Mouse (Mus musculus): ENCODE measurements around the gene Vwa7. TPM values are rescaled to one million over a fixed set of nuclear protein-coding genes. Genes with fewer than 3 reads are reported as not detected.

Gene Vwa7
- polyA plus RNA-seq, 1 experiment from 2014 or later, result 0.20 TPM

- peak overlapping the region; percentile 27 for H3K4me3 ChIP-seq (replicated peaks)
- no peak overlapping the region for H3K9ac ChIP-seq (replicated peaks)
- peak overlapping the region; percentile 50 for H3K4me2 ChIP-seq (replicated peaks)
- peaks cover 30% of the 10 kb centered on the region for H3K36me3 ChIP-seq
- peaks cover 41% of the 10 kb centered on the region for H3K4me1 ChIP-seq (replicated peaks)
- ATAC-seq, result no peak
- WGBS, result 34% methylated on average over 10 of the region's 10 CpGs
- H3K27me3 ChIP-seq, result peaks cover 45% of the 10 kb centered on the region
- H3K27ac ChIP-seq, result no peak overlapping the region
- H3K9me3 ChIP-seq, result no peaks in the 10 kb centered on the region
Measured at GRCm38 (mm10) chr17:35064378-35064877, 48.0 kb downstream of the Vwa7 start.

GRCm38 (mm10) chr17:35064951-35065947 lies 48.9 kb downstream of the Vwa7 start, which contains the start of gene Ly6g6c:
Gene Ly6g6c, plus strand, starts transcription at chr17:35065388.
- ATAC-seq, result peak; percentile 25; the same call in 1 of the 2 replicates
- H3K27ac ChIP-seq, result no peak within 1 kb of the TSS
- peaks cover 45% of the 10 kb centered on the region for H3K27me3 ChIP-seq
- H3K4me3 ChIP-seq (replicated peaks), result peak within 1 kb of the TSS; percentile 27
- 2% methylated on average over 48 of the region's 48 CpGs for WGBS
- no peaks in the 10 kb centered on the region for H3K9me3 ChIP-seq
- H3K9ac ChIP-seq (replicated peaks), result peak within 1 kb of the TSS; percentile 48
- peaks cover 30% of the 10 kb centered on the region for H3K36me3 ChIP-seq
- H3K4me1 ChIP-seq (replicated peaks), result peaks cover 35% of the 10 kb centered on the region
- peak within 1 kb of the TSS; percentile 50 for H3K4me2 ChIP-seq (replicated peaks)

- Histone ChIP-seq H3K4me3 (replicated peaks) (peak within 1 kb of the TSS; percentile 27), H3K36me3 (peaks cover 23% of the 10 kb centered on the region), H3K4me1 (replicated peaks) (peaks cover 27% of the 10 kb centered on the region), H3K27me3 (peaks cover 45% of the 10 kb centered on the region), H3K4me2 (replicated peaks) (peak within 1 kb of the TSS; percentile 50), H3K9ac (replicated peaks) (peak within 1 kb of the TSS; percentile 48), H3K27ac (no peak within 1 kb of the TSS), H3K9me3 (no peaks in the 10 kb centered on the region)
- WGBS, result 45% methylated on average over 10 of the region's 10 CpGs
- ATAC-seq, result no peak
Measured at GRCm38 (mm10) chr17:35066084-35066483, 49.7 kb downstream of the Vwa7 start, which contains the start of gene Mpig6b. Gene Mpig6b, minus strand, starts transcription at chr17:35066184.

- Histone ChIP-seq H3K4me1 (replicated peaks) (peaks cover 20% of the 10 kb centered on the region), H3K27me3 (peaks cover 39% of the 10 kb centered on the region), H3K27ac (no peak overlapping the region), H3K9ac (replicated peaks) (no peak overlapping the region), H3K4me3 (replicated peaks) (no peak overlapping the region), H3K4me2 (replicated peaks) (no peak overlapping the region), H3K9me3 (no peaks in the 10 kb centered on the region), H3K36me3 (peaks cover 4% of the 10 kb centered on the region; the same call in 1 of the 2 replicates)
- 88% methylated on average over 17 of the region's 17 CpGs for WGBS
- no peak for ATAC-seq
Measured at GRCm38 (mm10) chr17:35068213-35068914, 52.0 kb downstream of the Vwa7 start.

- no peaks in the 10 kb centered on the region for H3K36me3 ChIP-seq
- H3K9me3 ChIP-seq, result no peaks in the 10 kb centered on the region
- 64% methylated on average over 6 of the region's 6 CpGs for WGBS
- H3K27ac ChIP-seq, result no peak overlapping the region
- peaks cover 20% of the 10 kb centered on the region for H3K27me3 ChIP-seq
- peaks cover 4% of the 10 kb centered on the region for H3K4me1 ChIP-seq (replicated peaks)
- no peak overlapping the region for H3K9ac ChIP-seq (replicated peaks)
- no peak for ATAC-seq
- no peak overlapping the region for H3K4me2 ChIP-seq (replicated peaks)
- H3K4me3 ChIP-seq (replicated peaks), result no peak overlapping the region
Measured at GRCm38 (mm10) chr17:35070556-35071229, 54.3 kb downstream of the Vwa7 start.

- H3K4me2 ChIP-seq (replicated peaks), result no peak overlapping the region
- no peak overlapping the region for H3K9ac ChIP-seq (replicated peaks)
- peaks cover 2% of the 10 kb centered on the region; the same call in 1 of the 2 replicates for H3K4me1 ChIP-seq (replicated peaks)
- no peaks in the 10 kb centered on the region for H3K36me3 ChIP-seq
- no peak overlapping the region for H3K27ac ChIP-seq
- ATAC-seq, result no peak
- no peak overlapping the region for H3K4me3 ChIP-seq (replicated peaks)
- H3K27me3 ChIP-seq, result peaks cover 12% of the 10 kb centered on the region
- no peaks in the 10 kb centered on the region for H3K9me3 ChIP-seq
- 88% methylated on average over 9 of the region's 9 CpGs for WGBS
Measured at GRCm38 (mm10) chr17:35071454-35071853, 55.1 kb downstream of the Vwa7 start.

GRCm38 (mm10) chr17:35074097-35074496 lies 57.7 kb downstream of the Vwa7 start:
- no peak for ATAC-seq
- H3K27me3 ChIP-seq, result 0 out of 2 replicates have a peak, but pooled peaks cover 3% of the 10 kb centered on the region
- H3K4me1 ChIP-seq (replicated peaks), result peaks cover 20% of the 10 kb centered on the region
- H3K36me3 ChIP-seq, result no peaks in the 10 kb centered on the region
- H3K9me3 ChIP-seq, result no peaks in the 10 kb centered on the region
- no peak overlapping the region for H3K4me3 ChIP-seq (replicated peaks)
- 56% methylated on average over 17 of the region's 17 CpGs for WGBS
- no peak overlapping the region for H3K4me2 ChIP-seq (replicated peaks)
- no peak overlapping the region for H3K9ac ChIP-seq (replicated peaks)
- no peak overlapping the region for H3K27ac ChIP-seq

Other genes starting within 250 kb of the Vwa7 start
- gene Cyp21a1, start 212.0 kb upstream of the Vwa7 start, polyA plus RNA-seq (2015; fragmentation: Nextera tagmentation; extraction: Ambion mirVana), result not detected in 2 replicates
- gene Stk19, start 179.6 kb upstream of the Vwa7 start, polyA plus RNA-seq (2015; fragmentation: Nextera tagmentation; extraction: Ambion mirVana), result 38.5 and 40.5 TPM in 2 replicates
- gene Dxo, start 179.6 kb upstream of the Vwa7 start, polyA plus RNA-seq (2015; fragmentation: Nextera tagmentation; extraction: Ambion mirVana), result 74.7 and 76.1 TPM in 2 replicates
- gene Skiv2l, start 166.4 kb upstream of the Vwa7 start, polyA plus RNA-seq (2015; fragmentation: Nextera tagmentation; extraction: Ambion mirVana), result 59.3 and 61.3 TPM in 2 replicates
- gene Nelfe, start 166.2 kb upstream of the Vwa7 start, polyA plus RNA-seq (2015; fragmentation: Nextera tagmentation; extraction: Ambion mirVana), result 95.0 and 100 TPM in 2 replicates
- gene Cfb, start 154.1 kb upstream of the Vwa7 start, polyA plus RNA-seq (2015; fragmentation: Nextera tagmentation; extraction: Ambion mirVana), result 1.7 and 2.2 TPM in 2 replicates
- 13.2 and 16.3 TPM in 2 replicates for gene Zbtb12, start 137.1 kb upstream of the Vwa7 start, polyA plus RNA-seq (2015; fragmentation: Nextera tagmentation; extraction: Ambion mirVana)
- gene Gm20547, start 134.5 kb upstream of the Vwa7 start, polyA plus RNA-seq (2015; fragmentation: Nextera tagmentation; extraction: Ambion mirVana), result 0.08 TPM in 1 of 2 replicates, not detected in the other
- gene C2, start 118.3 kb upstream of the Vwa7 start, polyA plus RNA-seq (2015; fragmentation: Nextera tagmentation; extraction: Ambion mirVana), result 1.2 and 2.1 TPM in 2 replicates
- gene Ehmt2, start 118.1 kb upstream of the Vwa7 start, polyA plus RNA-seq (2015; fragmentation: Nextera tagmentation; extraction: Ambion mirVana), result 105 and 114 TPM in 2 replicates
- 0.09 TPM in 1 of 2 replicates, not detected in the other for gene Slc44a4, start 102.1 kb upstream of the Vwa7 start, polyA plus RNA-seq (2015; fragmentation: Nextera tagmentation; extraction: Ambion mirVana)
- gene Neu1, start 85.3 kb upstream of the Vwa7 start, polyA plus RNA-seq (2015; fragmentation: Nextera tagmentation; extraction: Ambion mirVana), result 25.5 and 25.9 TPM in 2 replicates
- gene Hspa1b, start 57.3 kb upstream of the Vwa7 start, polyA plus RNA-seq (2015; fragmentation: Nextera tagmentation; extraction: Ambion mirVana), result 0.10 and 0.11 TPM in 2 replicates
- gene Gm20481, start 46.7 kb upstream of the Vwa7 start, polyA plus RNA-seq (2015; fragmentation: Nextera tagmentation; extraction: Ambion mirVana), result not detected in 2 replicates
- 2.8 and 2.9 TPM in 2 replicates for gene Hspa1a, start 44.4 kb upstream of the Vwa7 start, polyA plus RNA-seq (2015; fragmentation: Nextera tagmentation; extraction: Ambion mirVana)
- 0.55 and 1.5 TPM in 2 replicates for gene Hspa1l, start 43.9 kb upstream of the Vwa7 start, polyA plus RNA-seq (2015; fragmentation: Nextera tagmentation; extraction: Ambion mirVana)
- 141 and 150 TPM in 2 replicates for gene Lsm2, start 34.7 kb upstream of the Vwa7 start, polyA plus RNA-seq (2015; fragmentation: Nextera tagmentation; extraction: Ambion mirVana)
- gene Vars, start 15.6 kb upstream of the Vwa7 start, polyA plus RNA-seq (2015; fragmentation: Nextera tagmentation; extraction: Ambion mirVana), result 61.0 and 69.1 TPM in 2 replicates
- gene Sapcd1, start 11.4 kb downstream of the Vwa7 start, polyA plus RNA-seq (2015; fragmentation: Nextera tagmentation; extraction: Ambion mirVana), result 3.8 and 4.3 TPM in 2 replicates
- gene Msh5, start 30.2 kb downstream of the Vwa7 start, polyA plus RNA-seq (2015; fragmentation: Nextera tagmentation; extraction: Ambion mirVana), result 3.3 and 3.7 TPM in 2 replicates
- gene Clic1, start 33.4 kb downstream of the Vwa7 start, polyA plus RNA-seq (2015; fragmentation: Nextera tagmentation; extraction: Ambion mirVana), result 93.7 and 99.6 TPM in 2 replicates
- gene Ddah2, start 42.5 kb downstream of the Vwa7 start, polyA plus RNA-seq (2015; fragmentation: Nextera tagmentation; extraction: Ambion mirVana), result 501 and 531 TPM in 2 replicates
- not detected in 2 replicates for gene Ly6g6c, start 48.8 kb downstream of the Vwa7 start, polyA plus RNA-seq (2015; fragmentation: Nextera tagmentation; extraction: Ambion mirVana)
- 0.45 and 0.50 TPM in 2 replicates for gene Mpig6b, start 49.6 kb downstream of the Vwa7 start, polyA plus RNA-seq (2015; fragmentation: Nextera tagmentation; extraction: Ambion mirVana)
- 0.18 and 0.32 TPM in 2 replicates for gene Ly6g6e, start 60.3 kb downstream of the Vwa7 start, polyA plus RNA-seq (2015; fragmentation: Nextera tagmentation; extraction: Ambion mirVana)
- gene Ly6g6d, start 61.5 kb downstream of the Vwa7 start, polyA plus RNA-seq (2015; fragmentation: Nextera tagmentation; extraction: Ambion mirVana), result 1.0 and 1.9 TPM in 2 replicates
- 0.18 and 0.19 TPM in 2 replicates for gene Ly6g6f, start 69.0 kb downstream of the Vwa7 start, polyA plus RNA-seq (2015; fragmentation: Nextera tagmentation; extraction: Ambion mirVana)
- gene Abhd16a, start 72.7 kb downstream of the Vwa7 start, polyA plus RNA-seq (2015; fragmentation: Nextera tagmentation; extraction: Ambion mirVana), result 85.1 and 86.5 TPM in 2 replicates
- not detected in 2 replicates for gene Ly6g5c, start 91.7 kb downstream of the Vwa7 start, polyA plus RNA-seq (2015; fragmentation: Nextera tagmentation; extraction: Ambion mirVana)
- 1.4 and 1.7 TPM in 2 replicates for gene Ly6g5b, start 98.8 kb downstream of the Vwa7 start, polyA plus RNA-seq (2015; fragmentation: Nextera tagmentation; extraction: Ambion mirVana)
- 27.1 and 30.4 TPM in 2 replicates for gene Gpank1, start 104.9 kb downstream of the Vwa7 start, polyA plus RNA-seq (2015; fragmentation: Nextera tagmentation; extraction: Ambion mirVana)
- gene Csnk2b, start 105.5 kb downstream of the Vwa7 start, polyA plus RNA-seq (2015; fragmentation: Nextera tagmentation; extraction: Ambion mirVana), result 293 and 316 TPM in 2 replicates
- gene D17H6S53E, start 109.8 kb downstream of the Vwa7 start, polyA plus RNA-seq (2015; fragmentation: Nextera tagmentation; extraction: Ambion mirVana), result 9.2 and 9.4 TPM in 2 replicates
- 0.53 and 0.63 TPM in 2 replicates for gene Apom, start 115.5 kb downstream of the Vwa7 start, polyA plus RNA-seq (2015; fragmentation: Nextera tagmentation; extraction: Ambion mirVana)
- 93.7 and 93.9 TPM in 2 replicates for gene Bag6, start 118.6 kb downstream of the Vwa7 start, polyA plus RNA-seq (2015; fragmentation: Nextera tagmentation; extraction: Ambion mirVana)
- 209 and 228 TPM in 2 replicates for gene Prrc2a, start 148.3 kb downstream of the Vwa7 start, polyA plus RNA-seq (2015; fragmentation: Nextera tagmentation; extraction: Ambion mirVana)
- gene Aif1, start 159.5 kb downstream of the Vwa7 start, polyA plus RNA-seq (2015; fragmentation: Nextera tagmentation; extraction: Ambion mirVana), result 4.9 and 7.0 TPM in 2 replicates
- 4.8 and 7.1 TPM in 2 replicates for gene Lst1, start 171.9 kb downstream of the Vwa7 start, polyA plus RNA-seq (2015; fragmentation: Nextera tagmentation; extraction: Ambion mirVana)
- 0.35 and 0.76 TPM in 2 replicates for gene Ltb, start 177.9 kb downstream of the Vwa7 start, polyA plus RNA-seq (2015; fragmentation: Nextera tagmentation; extraction: Ambion mirVana)
- gene Tnf, start 185.4 kb downstream of the Vwa7 start, polyA plus RNA-seq (2015; fragmentation: Nextera tagmentation; extraction: Ambion mirVana), result not detected in 2 replicates
- 0.11 and 0.23 TPM in 2 replicates for gene Lta, start 188.8 kb downstream of the Vwa7 start, polyA plus RNA-seq (2015; fragmentation: Nextera tagmentation; extraction: Ambion mirVana)
- gene Gm16181, start 204.3 kb downstream of the Vwa7 start, polyA plus RNA-seq (2015; fragmentation: Nextera tagmentation; extraction: Ambion mirVana), result 0.57 and 0.79 TPM in 2 replicates
- 41.6 and 43.0 TPM in 2 replicates for gene Atp6v1g2, start 217.1 kb downstream of the Vwa7 start, polyA plus RNA-seq (2015; fragmentation: Nextera tagmentation; extraction: Ambion mirVana)
- gene Nfkbil1, start 219.2 kb downstream of the Vwa7 start, polyA plus RNA-seq (2015; fragmentation: Nextera tagmentation; extraction: Ambion mirVana), result 8.3 and 11.0 TPM in 2 replicates
- 460 and 465 TPM in 2 replicates for gene Ddx39b, start 225.2 kb downstream of the Vwa7 start, polyA plus RNA-seq (2015; fragmentation: Nextera tagmentation; extraction: Ambion mirVana)
- gene H2-D1, start 246.2 kb downstream of the Vwa7 start, polyA plus RNA-seq (2015; fragmentation: Nextera tagmentation; extraction: Ambion mirVana), result 49.5 and 52.5 TPM in 2 replicates

Measured in midbrain, embryonic 13.5 days (tissue).